Mouse (Mus musculus) common myeloid progenitor, adult 5-6 weeks (primary cell): Measurements from ENCODE around the gene AC153137.1. TPM values are rescaled to one million over a fixed set of nuclear protein-coding genes. Genes with fewer than 3 reads are reported as not detected.
A peak's percentile ranks its signal among the peaks of the same experiment; 100 is the strongest.
"Not testable (repeated sequence)": the region's sequence is repeated elsewhere in the genome, so short reads cannot be mapped to it uniquely, and the experiment has no call there.

Experiments
- ATAC-seq: replicated peaks from 2 replicates; pipeline ENCODE4 v1.8.0; 2016; ENCODE audit warnings: low read depth, mild to moderate bottlenecking, moderate TSS enrichment, inconsistent platforms; ENCODE audit not compliant: poor library complexity, severe bottlenecking
- total RNA-seq: library from RNA; stranded (forward); fragments of 200-1000, 187-1606 nt; gene quantifications from 2 replicates; pipeline ENCODE4 v1.2.3, GENCODE M21; 2017

Gene AC153137.1
- not detected in 2 replicates for total RNA-seq

- not testable (repeated sequence) for ATAC-seq
These were observed at the start of gene AC153137.1 for GRCm38 (mm10) chr1:30977868-30978267. Gene AC153137.1, minus strand, starts transcription at chr1:30977968.

- no peak for ATAC-seq
These were observed 45.4 kb upstream of the AC153137.1 start for GRCm38 (mm10) chr1:31023173-31023572.

- ATAC-seq: no peak
These were observed 41.5 kb upstream of the AC153137.1 start for GRCm38 (mm10) chr1:31019283-31019682.

- ATAC-seq: no peak
These were observed 39.6 kb upstream of the AC153137.1 start for GRCm38 (mm10) chr1:31017377-31017776.

- ATAC-seq: no peak
These were observed 38.3 kb upstream of the AC153137.1 start for GRCm38 (mm10) chr1:31016068-31016467.

- ATAC-seq: no peak
These were observed 37.5 kb upstream of the AC153137.1 start for GRCm38 (mm10) chr1:31015261-31015660.

GRCm38 (mm10) chr1:30977239-30977638 is 529 bp downstream of the AC153137.1 start:
- ATAC-seq: not testable (repeated sequence)

- no peak for ATAC-seq
These were observed 26.0 kb downstream of the AC153137.1 start for GRCm38 (mm10) chr1:30951795-30952194.

- no peak for ATAC-seq
These were observed 27.3 kb downstream of the AC153137.1 start for GRCm38 (mm10) chr1:30950456-30950835.

- peak; percentile 85 for ATAC-seq
These were observed 27.9 kb downstream of the AC153137.1 start for GRCm38 (mm10) chr1:30949710-30950455.

GRCm38 (mm10) chr1:30948950-30949639 is 28.7 kb downstream of the AC153137.1 start:
- ATAC-seq: peak; percentile 8; the same call in 1 of the 2 replicates

GRCm38 (mm10) chr1:30948361-30948949 is 29.3 kb downstream of the AC153137.1 start:
- ATAC-seq: peak; percentile 6

- no peak for ATAC-seq
These were observed 32.6 kb downstream of the AC153137.1 start for GRCm38 (mm10) chr1:30945136-30945535.

- no peak for ATAC-seq
These were observed 37.2 kb downstream of the AC153137.1 start for GRCm38 (mm10) chr1:30940571-30940970.

- ATAC-seq: no peak
These were observed 39.4 kb downstream of the AC153137.1 start for GRCm38 (mm10) chr1:30938392-30938791.

GRCm38 (mm10) chr1:30937396-30937965 is 40.3 kb downstream of the AC153137.1 start:
- no peak for ATAC-seq

GRCm38 (mm10) chr1:30936488-30936887 is 41.3 kb downstream of the AC153137.1 start:
- no peak for ATAC-seq

- 0 out of 2 replicates have a peak, but pooled peaks have one; percentile 18 for ATAC-seq
These were observed 46.9 kb downstream of the AC153137.1 start for GRCm38 (mm10) chr1:30930823-30931222.

GRCm38 (mm10) chr1:30930194-30930593 is 47.6 kb downstream of the AC153137.1 start:
- peak; percentile 77 for ATAC-seq
